In genomic region chr8:10043842-10044510, GRCm38 (mm10) we compare ENCODE assay signal across 8 mouse cellular contexts. TPM values are rescaled to one million over a fixed set of nuclear protein-coding genes. Genes with fewer than 3 reads are reported as not detected.
A peak's percentile ranks its signal among the peaks of the same experiment; 100 is the strongest.
DNase-seq lines count a peak whose midpoint lies in the region; ATAC-seq and TF ChIP-seq lines count a peak whose summit lies in the region.

No protein-coding gene starts in this region.

- no peak overlapping the region for H3K9ac ChIP-seq in heart, adult 2 months (ENCODE audit: low read depth, low read length)
- H3K9ac ChIP-seq in heart, embryonic 11.5 days (ENCODE audit: low read depth, low read length): no peak overlapping the region

- DNase-seq in heart, adult 2 months: no peak
- DNase-seq in 3T3-L1 (ENCODE audit: low read depth, low spot score): peak; percentile 56
- DNase-seq in brain, adult 2 months (ENCODE audit: low read depth, low spot score): peak; percentile 79
- peak; percentile 15 to 60 for DNase-seq in frontal cortex, postnatal 14 days (ENCODE audit: low spot score in 2 of 2)
- peak; percentile 37 to 56 for DNase-seq in left cerebral cortex, postnatal 10 days (ENCODE audit: extremely low spot score in 1 of 2, low spot score in 2 of 2)
- peak; percentile 23 for DNase-seq in retina, postnatal 7 days (ENCODE audit: low read depth, low spot score)
- DNase-seq in spleen, postnatal 4 days (ENCODE audit: low spot score in 2 of 2): no peak

- 50% methylated on average over 13 of the region's 13 CpGs for WGBS in heart, adult 2 months
- 50% methylated on average over 13 of the region's 13 CpGs for WGBS in heart, embryonic 11.5 days (ENCODE audit: insufficient replicate concordance)

- H3K79me2 ChIP-seq in heart, adult 2 months (replicated peaks; ENCODE audit: control insufficient read depth, insufficient read depth, low read length): no peaks in the 10 kb centered on the region

- peak; percentile 70 for TF ChIP-seq CTCF in heart, adult 2 months (IDR thresholded peaks at IDR 0.05)

- no peak overlapping the region for H3K4me3 ChIP-seq in heart, adult 2 months
- H3K4me3 ChIP-seq in heart, embryonic 11.5 days (ENCODE audit: low read depth, low read length): no peak overlapping the region

- H3K9me3 ChIP-seq in heart, embryonic 11.5 days (replicated peaks; ENCODE audit: control insufficient read depth, low read length): no peaks in the 10 kb centered on the region

- no peak for ATAC-seq in heart, embryonic 11.5 days (replicated peaks; ENCODE audit: insufficient number of reproducible peaks, low FRiP score, low TSS enrichment)

- H3K4me1 ChIP-seq in heart, adult 2 months (ENCODE audit: control insufficient read depth, insufficient read depth, low read length): no peaks in the 10 kb centered on the region; the same call in 1 of the 2 replicates
- no peaks in the 10 kb centered on the region for H3K4me1 ChIP-seq in heart, embryonic 11.5 days (ENCODE audit: control insufficient read depth, insufficient read depth, low read length)

- no peak for TF ChIP-seq POLR2A in heart, adult 2 months (IDR thresholded peaks at IDR 0.05; ENCODE audit: insufficient read depth, low read depth, low read length)

- no peak overlapping the region for H3K4me2 ChIP-seq in heart, embryonic 11.5 days

- intact Hi-C loops in heart, adult 2 months (cut with DNase I): loop anchor here (5.0 kb wide), 3 partner anchors 67 to 358 kb away; partner anchors contain the start of genes Abhd13 and Lig4
- intact Hi-C loops in left cerebral cortex, postnatal 10 days (cut with DNase I): loop anchor here (2.0 to 10.0 kb wide), 2 partner anchors 191 to 359 kb away; no protein-coding TSS in a partner anchor

- H3K36me3 ChIP-seq in heart, adult 2 months (ENCODE audit: control insufficient read depth, insufficient read depth, low read length): no peaks in the 10 kb centered on the region
- no peaks in the 10 kb centered on the region for H3K36me3 ChIP-seq in heart, embryonic 11.5 days (ENCODE audit: control insufficient read depth, insufficient read depth, low read length)

- no peak for TF ChIP-seq EP300 in heart, adult 2 months (IDR thresholded peaks at IDR 0.05; ENCODE audit: insufficient read depth, low read depth, low read length)

- H3K27me3 ChIP-seq in heart, adult 2 months (ENCODE audit: control insufficient read depth, insufficient read depth, low read length): no peaks in the 10 kb centered on the region
- H3K27me3 ChIP-seq in heart, embryonic 11.5 days (ENCODE audit: control insufficient read depth, insufficient read depth, low read length): peaks cover 2% of the 10 kb centered on the region; the same call in 1 of the 2 replicates

- H3K27ac ChIP-seq in heart, adult 2 months: no peak overlapping the region
- no peak overlapping the region for H3K27ac ChIP-seq in heart, embryonic 11.5 days (ENCODE audit: low read depth, low read length)

RNA-seq across cellular contexts. Expression of gene Tnfsf13b, which starts 37.7 kb away (rescaled TPM):
- 1 to 10 TPM; 3.2 to 5.1 TPM for total RNA-seq in heart, adult 2 months (2021)
- 1.4 TPM in 2 replicates for polyA plus RNA-seq in heart, adult 2 months (2012; rRNA removed)
- polyA plus RNA-seq in heart, embryonic 11.5 days (2014; fragmentation: Nextera tagmentation; extraction: Ambion mirVana): 0.40 TPM in 1 of 2 replicates, not detected in the other
- 1 to 10 TPM; 2.6 to 3.6 TPM for total RNA-seq in left cerebral cortex, postnatal 10 days (2021)

Comparison
In these comparisons a context has a peak if more than half of its experiments do, and no peak if none do; other contexts are left out.
1. DNase-seq: peak in 3T3-L1 (single experiment), brain, adult 2 months (single experiment), frontal cortex, postnatal 14 days (2 of 2), left cerebral cortex, postnatal 10 days (2 of 2) and retina, postnatal 7 days (single experiment); none in heart, adult 2 months (0 of 2) and spleen, postnatal 4 days (0 of 2).